In genomic region chr15:86252684-86253083, GRCm38 (mm10) we compare ENCODE assay signal across 13 mouse cellular contexts. TPM values are rescaled to one million over a fixed set of nuclear protein-coding genes. Genes with fewer than 3 reads are reported as not detected.
DNase-seq lines count a peak whose midpoint lies in the region; ATAC-seq and TF ChIP-seq lines count a peak whose summit lies in the region.
"Had no signal": no experiment of that assay in that cellular context is flagged by ENCODE, and none has a peak within 500 bp of the region (broad histone marks: within the 10 kb centered on the region; RNA-seq: fewer than 3 reads in every experiment).

No protein-coding gene starts in this region.

- TF ChIP-seq RAD21 in MEL (IDR thresholded peaks at IDR 0.05; ENCODE audit: low read depth, low read length): no peak

- no peak overlapping the region for H3K4me3 ChIP-seq in intestine, postnatal 0 days (ENCODE audit: low read depth, low read length)
- H3K4me3 ChIP-seq in intestine, embryonic 15.5 days (replicated peaks): no peak overlapping the region
- no peak overlapping the region for H3K4me3 ChIP-seq in midbrain, embryonic 12.5 days
- H3K4me3 ChIP-seq in midbrain, embryonic 10.5 days: no peak overlapping the region
- H3K4me3 ChIP-seq in MEL (ENCODE audit: control insufficient read depth in 1 of 2, insufficient read depth in 1 of 2, low read depth in 2 of 2, low read length in 2 of 2): no peak overlapping the region
- H3K4me3 ChIP-seq: limb, embryonic 13.5 days had no signal

- H3K9me3 ChIP-seq in intestine, postnatal 0 days (ENCODE audit: control insufficient read depth): no peaks in the 10 kb centered on the region
- H3K9me3 ChIP-seq in intestine, embryonic 15.5 days: no peaks in the 10 kb centered on the region
- no peaks in the 10 kb centered on the region for H3K9me3 ChIP-seq in midbrain, embryonic 12.5 days
- H3K9me3 ChIP-seq in midbrain, embryonic 10.5 days (replicated peaks): no peaks in the 10 kb centered on the region
- H3K9me3 ChIP-seq in MEL (replicated peaks; ENCODE audit: insufficient read depth, low read length): no peaks in the 10 kb centered on the region
- H3K9me3 ChIP-seq: limb, embryonic 13.5 days had no signal

- no peaks in the 10 kb centered on the region for H3K27me3 ChIP-seq in intestine, postnatal 0 days (replicated peaks; ENCODE audit: control insufficient read depth, insufficient read depth, low read length)
- H3K27me3 ChIP-seq in intestine, embryonic 15.5 days (replicated peaks): no peaks in the 10 kb centered on the region
- H3K27me3 ChIP-seq in midbrain, embryonic 12.5 days: peaks cover 5% of the 10 kb centered on the region
- H3K27me3 ChIP-seq in midbrain, embryonic 10.5 days (ENCODE audit: low read depth, poor library complexity, severe bottlenecking): no peaks in the 10 kb centered on the region
- H3K27me3 ChIP-seq in MEL (ENCODE audit: control insufficient read depth in 1 of 2, insufficient read depth in 2 of 2, low read length in 2 of 2): no peaks in the 10 kb centered on the region
- H3K27me3 ChIP-seq: limb, embryonic 13.5 days had no signal

- TF ChIP-seq POLR2A in MEL (IDR thresholded peaks at IDR 0.05; ENCODE audit: control insufficient read depth in 1 of 2, insufficient read depth in 1 of 2, low read depth in 1 of 2, low read length in 2 of 2, poor library complexity in 1 of 2): no peak

- no peak overlapping the region for H3K9ac ChIP-seq in intestine, postnatal 0 days (ENCODE audit: low read depth, low read length)
- no peak overlapping the region for H3K9ac ChIP-seq in intestine, embryonic 15.5 days
- H3K9ac ChIP-seq in midbrain, embryonic 12.5 days (replicated peaks): no peak overlapping the region
- no peak overlapping the region for H3K9ac ChIP-seq in MEL (ENCODE audit: control insufficient read depth, low read depth, low read length, poor library complexity, severe bottlenecking)
- H3K9ac ChIP-seq: limb, embryonic 13.5 days had no signal

- ATAC-seq in intestine, postnatal 0 days: no peak
- ATAC-seq in intestine, embryonic 15.5 days: no peak
- 0 out of 2 replicates have a peak, but pooled peaks have one; percentile 16 for ATAC-seq in midbrain, embryonic 12.5 days (ENCODE audit: low FRiP score, low read depth)
- peak; percentile 50 for ATAC-seq in common myeloid progenitor, adult 5-6 weeks (replicated peaks; ENCODE audit: low read depth, poor library complexity, severe bottlenecking)

- H3K36me3 ChIP-seq in intestine, postnatal 0 days (ENCODE audit: control insufficient read depth, insufficient read depth): no peaks in the 10 kb centered on the region
- no peaks in the 10 kb centered on the region for H3K36me3 ChIP-seq in intestine, embryonic 15.5 days
- H3K36me3 ChIP-seq in midbrain, embryonic 12.5 days: no peaks in the 10 kb centered on the region
- H3K36me3 ChIP-seq in midbrain, embryonic 10.5 days: no peaks in the 10 kb centered on the region
- no peaks in the 10 kb centered on the region; a peak in 1 of 4 replicates for H3K36me3 ChIP-seq in MEL (ENCODE audit: control insufficient read depth in 1 of 2, insufficient read depth in 2 of 2, low read length in 2 of 2)

- H3K27ac ChIP-seq in intestine, postnatal 0 days (ENCODE audit: low read depth, low read length): no peak overlapping the region
- no peak overlapping the region for H3K27ac ChIP-seq in intestine, embryonic 15.5 days
- no peak overlapping the region for H3K27ac ChIP-seq in midbrain, embryonic 12.5 days (replicated peaks)
- H3K27ac ChIP-seq in midbrain, embryonic 10.5 days (replicated peaks): no peak overlapping the region
- no peak overlapping the region for H3K27ac ChIP-seq in MEL (ENCODE audit: control insufficient read depth, low read depth, low read length)
- H3K27ac ChIP-seq: limb, embryonic 13.5 days had no signal

- H3K79me2 ChIP-seq in MEL (ENCODE audit: control insufficient read depth, insufficient read depth, low read length, poor library complexity): no peaks in the 10 kb centered on the region

- H3K4me1 ChIP-seq in intestine, postnatal 0 days (replicated peaks; ENCODE audit: control insufficient read depth, insufficient read depth, low read length): no peaks in the 10 kb centered on the region
- no peaks in the 10 kb centered on the region for H3K4me1 ChIP-seq in intestine, embryonic 15.5 days (replicated peaks)
- H3K4me1 ChIP-seq in midbrain, embryonic 12.5 days: peaks cover 16% of the 10 kb centered on the region
- H3K4me1 ChIP-seq in midbrain, embryonic 10.5 days: peaks cover 22% of the 10 kb centered on the region
- H3K4me1 ChIP-seq in MEL (ENCODE audit: control insufficient read depth in 1 of 2, insufficient read depth in 2 of 2, low read length in 2 of 2): peaks cover 0 to 9% of the 10 kb centered on the region in 2 experiments; a peak in 3 of 4 replicates

- no peak for TF ChIP-seq EP300 in MEL (IDR thresholded peaks at IDR 0.05; ENCODE audit: low read depth in 1 of 2, low read length in 2 of 2)

- 40% methylated on average over 4 of the region's 4 CpGs for WGBS in intestine, postnatal 0 days
- 47% methylated on average over 4 of the region's 4 CpGs for WGBS in intestine, embryonic 15.5 days
- 69% methylated on average over 4 of the region's 4 CpGs for WGBS in midbrain, embryonic 12.5 days
- 62% methylated on average over 4 of the region's 4 CpGs for WGBS in midbrain, embryonic 10.5 days

- DNase-seq in midbrain, embryonic 10.5 days (ENCODE audit: low spot score): no peak
- DNase-seq in MEL (ENCODE audit: low read depth, low spot score): no peak
- no peak for DNase-seq in yolk sac, embryonic 10.5 days (ENCODE audit: low spot score)
- DNase-seq in adrenal gland, postnatal 25 days: no peak
- DNase-seq: cerebellum, postnatal 25 days; kidney, adult 18-20 months; kidney, postnatal 4 days; lung, adult 2 months had no signal

- no peak overlapping the region for H3K4me2 ChIP-seq in intestine, postnatal 0 days (replicated peaks; ENCODE audit: low read depth)
- H3K4me2 ChIP-seq in intestine, embryonic 15.5 days (replicated peaks): no peak overlapping the region
- H3K4me2 ChIP-seq in midbrain, embryonic 12.5 days (replicated peaks): no peak overlapping the region
- H3K4me2 ChIP-seq: limb, embryonic 13.5 days had no signal

- TF ChIP-seq CTCF in intestine, postnatal 0 days (IDR thresholded peaks at IDR 0.05; ENCODE audit: low read depth): peak; percentile 42
- TF ChIP-seq CTCF in MEL (IDR thresholded peaks at IDR 0.05 in 2 of 3, conservative IDR thresholded peaks at IDR 0.05 in 1 of 3; ENCODE audit: control insufficient read depth in 1 of 3, insufficient read depth in 1 of 3, low read depth in 2 of 3, low read length in 3 of 3, poor library complexity in 1 of 3, severe bottlenecking in 1 of 3): no peak

TF ChIP-seq in MEL, 35 proteins besides CTCF, POLR2A, EP300 and RAD21:
- no peak for TF ChIP-seq TCF12 (IDR thresholded peaks at IDR 0.05; ENCODE audit: low read depth, low read length)
- TF ChIP-seq POLR2AphosphoS2 (IDR thresholded peaks at IDR 0.05; ENCODE audit: low read length): no peak
- TF ChIP-seq CHD2 (IDR thresholded peaks at IDR 0.05; ENCODE audit: low read length): no peak
- TF ChIP-seq MEF2A (IDR thresholded peaks at IDR 0.05; ENCODE audit: extremely low read depth, insufficient replicate concordance, low read depth, low read length, poor library complexity, severe bottlenecking): no peak
- TF ChIP-seq KAT2A (conservative IDR thresholded peaks at IDR 0.05; ENCODE audit: low read depth, low read length): no peak
- 0 out of 2 replicates have a peak, but pooled peaks have one; percentile 55 for TF ChIP-seq RCOR1 (IDR thresholded peaks at IDR 0.05; ENCODE audit: low read depth, low read length)
- no peak for TF ChIP-seq ZKSCAN1 (IDR thresholded peaks at IDR 0.05; ENCODE audit: low read depth, low read length)

RNA-seq across cellular contexts. Expression of gene Tbc1d22a, which starts 38.4 kb away (rescaled TPM):
- polyA plus RNA-seq in intestine, postnatal 0 days (2015; fragmentation: Nextera tagmentation; extraction: Ambion mirVana): 15.3 and 16.7 TPM in 2 replicates
- 10.0 and 10.9 TPM in 2 replicates for polyA plus RNA-seq in intestine, embryonic 15.5 days (2015; fragmentation: Nextera tagmentation; extraction: Ambion mirVana)
- 12.5 and 13.7 TPM in 2 replicates for polyA plus RNA-seq in midbrain, embryonic 12.5 days (2016; fragmentation: Nextera tagmentation; extraction: Ambion mirVana)
- polyA plus RNA-seq in midbrain, embryonic 10.5 days (2016; fragmentation: Nextera tagmentation; extraction: Ambion mirVana): 10.8 and 12.5 TPM in 2 replicates
- 15.1 and 15.9 TPM in 2 replicates for total RNA-seq in MEL (2012; rRNA removed)
- polyA plus RNA-seq in MEL (2012; ENCODE audit: insufficient read depth in 1 of 2, insufficient read length in 2 of 2, low read depth in 1 of 2, low replicate concordance in 2 of 2, missing spikeins in 1 of 2): 10 to 100 TPM in 1 of 2 experiments, not detected in 1; 21.1 TPM
- 15.7 and 21.4 TPM in 2 replicates for total RNA-seq in common myeloid progenitor, adult 5-6 weeks (2017)
- 24.7 and 33.8 TPM in 2 replicates for total RNA-seq in adrenal gland, postnatal 25 days (2021)

Comparison
In these comparisons a context has a peak if more than half of its experiments do, and no peak if none do; other contexts are left out.
1. ATAC-seq: peak in midbrain, embryonic 12.5 days (single experiment) and common myeloid progenitor, adult 5-6 weeks (single experiment); none in intestine, postnatal 0 days (single experiment) and intestine, embryonic 15.5 days (single experiment).